Mouse (Mus musculus) lung, adult 2 months (tissue): Measurements from ENCODE around the gene Ciz1.

Experiments used
- CTCF ChIP-seq: fragments of 200-500 bp; IDR thresholded peaks from 2 replicates; pipeline ENCODE4 v1.5.1; 2011; ENCODE audit warnings: mild to moderate bottlenecking, low read length, control low read depth; ENCODE audit not compliant: insufficient read depth
- POLR2A ChIP-seq: fragments of 200-500 bp; IDR thresholded peaks from 2 replicates; pipeline ENCODE4 v1.6.1; 2011; ENCODE audit warnings: low read depth, mild to moderate bottlenecking, control low read depth, low read length, borderline replicate concordance; ENCODE audit errors: extremely low read depth

DNA sequence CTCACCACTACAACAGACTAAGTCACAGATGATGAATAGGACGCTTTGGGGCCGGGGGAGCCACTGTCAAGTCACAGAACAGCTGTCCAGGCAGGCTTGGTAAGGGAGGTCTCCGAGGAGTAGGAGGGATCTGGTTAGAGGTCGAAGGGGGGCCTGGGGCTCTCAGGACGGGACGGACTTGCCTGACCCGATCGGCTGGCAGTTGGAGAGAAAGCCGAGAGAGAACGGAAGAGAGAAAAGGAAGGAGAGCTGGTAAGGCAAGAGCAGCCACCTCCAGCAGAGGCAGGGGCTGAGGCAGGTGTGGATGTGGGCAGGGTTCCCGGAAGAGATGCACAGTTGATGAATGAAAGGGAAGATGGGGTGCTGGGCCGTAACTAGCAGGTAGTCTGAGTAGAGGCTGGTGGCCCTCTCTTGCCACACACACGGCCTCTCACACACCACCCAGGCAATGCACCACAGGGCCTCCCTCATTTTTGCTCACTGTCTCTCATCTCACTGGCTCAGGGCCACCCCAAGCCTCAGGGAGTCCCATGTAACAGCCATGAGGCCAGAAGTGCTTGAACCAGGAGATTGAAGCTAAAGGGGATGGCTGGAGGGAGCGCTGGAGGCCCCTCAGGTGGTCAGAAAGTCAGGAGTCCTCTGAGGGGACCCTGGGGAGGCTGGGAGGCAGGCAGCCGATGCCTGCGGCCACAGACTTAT is 43.1 kb upstream of the Ciz1 start:
- TF ChIP-seq CTCF: no peak
- no peak for TF ChIP-seq POLR2A
